Mouse (Mus musculus): ENCODE measurements at regions not wholly inside any gene's neighbourhood (a gene's known extent, or its start where the extent isn't known, plus 50 kb on each side); places are given as distances from the start of the nearest gene placed in this dataset.
A peak's percentile ranks its signal among the peaks of the same experiment; 100 is the strongest.

DNA sequence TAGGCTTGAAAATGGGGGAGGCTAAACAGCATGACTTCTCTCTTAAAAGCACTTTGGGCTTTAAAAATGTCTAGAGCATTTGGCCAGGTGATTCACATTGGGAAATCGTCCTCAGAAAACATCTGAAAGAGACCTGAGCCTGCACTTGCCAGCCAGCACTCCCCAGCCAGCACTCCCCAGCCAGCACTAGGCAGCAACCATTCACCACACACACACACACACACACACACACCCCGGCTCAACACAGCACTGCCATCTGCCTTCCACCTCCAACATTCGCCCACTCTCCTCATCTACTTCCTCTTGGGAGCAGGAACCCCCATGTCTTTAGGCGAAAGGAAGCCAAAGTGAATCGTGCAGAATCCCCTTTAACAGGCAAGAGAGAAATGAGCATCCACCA, 85.4 kb downstream of the Atp23 start:
- ATAC-seq (ENCODE audit: poor library complexity, severe bottlenecking) = peak; percentile 56

DNA sequence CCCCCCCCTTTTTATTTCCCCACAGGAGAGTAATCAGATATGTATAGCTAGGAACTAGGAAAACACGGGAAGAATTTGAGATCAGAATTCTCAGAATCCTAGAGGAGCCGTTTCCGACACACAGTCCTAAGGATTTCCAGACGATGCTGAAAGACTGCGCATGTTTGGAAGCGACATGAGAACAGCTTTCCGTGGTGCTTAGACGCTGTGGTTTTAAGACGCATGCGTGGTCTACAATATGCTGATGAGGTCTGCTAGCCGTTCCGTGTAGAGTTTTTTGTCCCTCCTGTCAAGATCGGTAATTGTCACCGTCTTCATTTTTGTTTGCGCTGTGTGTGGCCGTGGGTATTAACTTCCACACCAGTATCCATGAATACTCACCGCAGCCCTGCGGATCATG, 86.2 kb downstream of the Atp23 start:
- ATAC-seq (ENCODE audit: poor library complexity, severe bottlenecking) = no peak

DNA sequence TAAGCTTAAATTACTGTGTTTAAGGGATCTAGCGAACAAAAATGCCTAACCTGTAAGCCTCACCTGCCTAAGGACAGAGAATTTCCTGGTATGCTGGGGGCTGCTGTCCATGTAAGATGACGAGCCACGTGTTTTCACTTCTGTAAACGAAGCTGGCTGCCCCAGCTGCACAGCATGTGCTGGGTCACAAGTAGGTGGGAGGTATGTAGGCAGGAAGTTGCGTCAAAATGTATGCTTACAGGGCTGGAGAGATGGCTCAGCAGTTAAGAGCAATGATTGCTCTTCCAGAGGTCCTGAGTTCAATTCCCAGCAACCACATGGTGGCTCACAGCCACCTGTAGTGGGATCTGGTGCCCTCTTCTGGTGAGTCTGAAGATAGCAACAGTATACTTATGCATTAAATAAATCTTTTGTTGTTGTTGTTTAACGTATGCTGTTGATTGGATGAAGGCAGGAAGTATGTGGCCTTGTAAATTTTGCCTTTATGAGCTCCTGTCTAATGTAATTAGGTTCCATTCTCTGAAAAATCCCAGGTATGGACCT, 88.0 kb downstream of the Atp23 start:
- ATAC-seq (ENCODE audit: poor library complexity, severe bottlenecking) = peak; percentile 72

DNA sequence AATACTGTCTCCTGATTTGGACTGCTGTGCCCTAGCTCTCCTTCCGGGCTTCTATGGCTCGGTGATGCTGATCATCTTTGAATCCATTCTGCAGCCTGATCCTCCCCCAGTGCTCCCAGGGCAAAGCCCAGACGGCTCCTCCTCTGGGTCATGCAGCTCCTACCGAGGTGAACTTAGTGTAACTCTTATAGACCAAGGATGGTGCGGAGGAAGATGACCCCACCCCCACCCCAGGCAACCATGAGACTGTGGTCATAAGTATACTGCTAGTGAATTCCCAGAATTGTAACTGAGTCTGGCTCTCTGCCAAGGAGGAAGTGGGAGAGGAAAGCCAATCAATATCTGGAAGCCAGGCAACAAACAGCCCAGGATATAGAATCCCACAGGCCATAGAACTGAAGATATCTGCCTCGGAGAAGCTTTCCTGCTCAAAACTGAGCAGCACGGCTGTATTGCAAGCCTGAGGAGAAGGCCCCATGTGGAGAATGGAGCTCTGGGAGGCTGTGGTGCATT, 88.9 kb downstream of the Atp23 start:
- no peak for ATAC-seq (ENCODE audit: poor library complexity, severe bottlenecking)

DNA sequence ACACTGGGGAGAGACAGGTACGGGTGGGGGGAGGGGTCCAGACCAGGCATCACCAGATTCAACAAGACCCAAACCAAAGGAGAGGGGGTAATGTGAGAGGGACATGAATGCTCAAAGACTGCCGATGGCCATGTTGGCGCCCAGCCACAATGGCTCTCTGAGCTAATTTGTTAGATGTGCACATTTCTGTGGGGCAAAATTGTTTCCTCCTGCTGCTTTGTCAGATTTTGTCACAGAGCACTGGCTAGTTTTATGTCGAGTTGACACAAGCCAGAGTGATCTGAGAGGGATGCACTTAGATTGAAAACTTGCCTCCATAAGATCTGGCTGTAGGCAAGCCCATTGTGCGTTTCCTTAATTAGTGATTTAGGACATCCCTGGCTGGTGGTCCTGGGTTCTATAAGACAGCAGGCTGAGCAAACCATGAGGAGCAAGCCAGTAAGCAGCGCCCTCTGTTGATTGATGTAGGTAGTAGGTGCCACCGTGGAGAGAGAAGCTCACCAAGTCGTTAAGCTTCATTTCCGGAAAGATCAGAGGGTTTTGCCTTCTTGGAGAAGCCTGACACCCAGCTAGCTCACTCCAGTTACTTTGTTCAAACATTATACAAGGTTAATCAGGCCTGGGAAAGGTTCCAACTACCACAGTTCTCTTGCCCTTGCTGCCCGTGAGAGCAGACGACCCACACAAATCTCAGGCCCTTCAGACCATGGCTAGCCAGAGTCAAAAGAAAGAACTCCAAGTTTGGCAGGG, 90.6 kb downstream of the Atp23 start:
- ATAC-seq (ENCODE audit: poor library complexity, severe bottlenecking) = no peak

DNA sequence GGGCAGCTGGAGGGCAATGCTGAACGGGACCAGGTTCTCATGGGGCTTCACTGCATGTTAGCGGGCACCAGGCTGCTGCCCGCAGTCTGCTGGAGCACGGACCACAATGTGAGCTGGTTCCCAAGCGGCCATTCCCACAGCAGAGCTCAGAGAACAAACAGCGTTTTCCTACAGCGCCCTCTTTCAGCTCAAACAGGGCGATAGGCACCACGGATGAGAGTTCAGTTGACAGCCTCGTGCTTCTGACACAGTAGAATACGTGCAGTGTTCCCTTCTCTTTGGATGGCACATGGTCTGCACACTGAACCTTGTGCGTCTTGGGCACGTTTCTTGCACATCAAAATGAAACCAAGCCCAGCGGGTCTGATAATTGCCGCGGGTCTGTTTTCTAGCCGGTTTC, 91.6 kb downstream of the Atp23 start:
- 0 out of 2 replicates have a peak, but pooled peaks have one; percentile 22 for ATAC-seq (ENCODE audit: poor library complexity, severe bottlenecking)

DNA sequence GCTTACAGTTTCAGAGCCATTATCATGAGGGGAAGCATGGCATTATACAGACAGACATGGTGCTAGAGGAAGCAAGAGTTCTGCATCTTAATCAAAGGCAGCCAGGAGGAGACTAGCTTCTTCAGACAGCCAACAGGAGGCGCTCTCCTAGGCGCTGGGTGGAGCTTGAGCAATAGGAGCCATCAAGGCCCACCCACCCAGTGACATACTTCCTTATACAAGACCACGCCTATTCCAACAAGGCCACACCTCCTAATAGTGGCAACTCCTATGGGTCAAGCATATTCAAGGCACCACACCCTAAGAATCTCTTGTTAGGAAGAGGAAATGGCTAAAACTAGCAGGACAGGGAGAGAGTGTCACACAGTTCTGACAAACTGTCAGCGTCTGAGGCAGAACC, 94.3 kb downstream of the Atp23 start:
- ATAC-seq (ENCODE audit: poor library complexity, severe bottlenecking) = peak; percentile 47; the same call in 1 of the 2 replicates

DNA sequence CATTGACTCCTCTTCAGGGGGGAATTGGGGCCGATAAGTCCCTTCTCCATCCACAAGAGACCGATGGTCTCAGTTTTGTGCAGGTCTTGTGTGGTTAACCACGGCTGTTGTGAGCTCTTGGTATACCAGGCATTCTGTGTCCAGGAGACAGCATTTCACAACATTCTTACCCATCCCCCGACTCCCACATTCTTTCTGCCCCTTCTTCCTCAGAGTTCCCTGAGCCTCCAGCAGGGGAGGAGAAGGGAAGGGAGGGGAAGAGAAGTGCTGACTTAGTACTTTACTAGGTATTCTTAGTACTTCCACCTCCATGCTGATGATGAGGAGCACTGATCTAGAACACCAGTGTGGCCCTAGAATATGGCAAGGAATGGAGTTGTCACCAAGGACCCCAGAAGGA, 98.4 kb downstream of the Atp23 start:
- ATAC-seq (ENCODE audit: poor library complexity, severe bottlenecking) = no peak

DNA sequence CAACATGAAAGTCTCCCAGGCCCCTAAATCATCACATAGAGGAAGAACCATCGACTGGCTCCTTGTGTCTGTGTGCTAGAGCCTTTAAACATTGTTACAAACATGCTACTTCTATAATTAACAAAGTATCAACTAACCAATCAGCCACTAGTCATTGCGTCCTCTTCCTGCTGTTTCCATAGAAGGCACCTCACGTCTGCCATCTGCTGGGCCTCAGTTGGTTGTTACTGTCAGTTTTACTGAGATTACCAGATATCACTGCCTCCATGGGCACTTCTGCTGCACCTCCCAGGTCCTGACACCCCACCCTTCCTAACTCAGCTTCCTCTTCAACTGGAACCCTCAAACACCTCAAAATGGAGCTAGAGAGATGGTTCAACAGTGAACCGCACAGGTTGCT, 101.8 kb downstream of the Atp23 start:
- ATAC-seq (ENCODE audit: poor library complexity, severe bottlenecking) = peak; percentile 35; the same call in 1 of the 2 replicates

DNA sequence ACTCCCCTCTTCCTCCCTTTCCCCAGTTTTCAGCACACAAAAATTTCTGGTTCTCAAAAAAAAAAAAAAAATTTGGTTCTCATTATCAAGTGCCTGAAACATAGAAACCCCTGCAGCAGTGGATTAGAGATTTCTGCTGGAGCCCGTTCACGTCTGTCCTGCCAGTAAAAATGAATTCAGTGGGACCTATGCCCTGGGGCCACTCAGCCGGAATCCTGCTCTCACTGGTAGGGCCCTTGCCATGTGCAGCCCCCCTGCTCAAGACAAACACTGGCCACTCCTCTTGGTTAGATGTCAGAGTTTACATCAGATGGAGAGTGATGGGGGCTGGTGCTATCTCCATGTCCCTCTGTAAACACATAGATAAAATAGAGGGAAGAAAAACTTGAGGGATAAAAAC, 108.0 kb downstream of the Atp23 start:
- ATAC-seq (ENCODE audit: poor library complexity, severe bottlenecking) = no peak

DNA sequence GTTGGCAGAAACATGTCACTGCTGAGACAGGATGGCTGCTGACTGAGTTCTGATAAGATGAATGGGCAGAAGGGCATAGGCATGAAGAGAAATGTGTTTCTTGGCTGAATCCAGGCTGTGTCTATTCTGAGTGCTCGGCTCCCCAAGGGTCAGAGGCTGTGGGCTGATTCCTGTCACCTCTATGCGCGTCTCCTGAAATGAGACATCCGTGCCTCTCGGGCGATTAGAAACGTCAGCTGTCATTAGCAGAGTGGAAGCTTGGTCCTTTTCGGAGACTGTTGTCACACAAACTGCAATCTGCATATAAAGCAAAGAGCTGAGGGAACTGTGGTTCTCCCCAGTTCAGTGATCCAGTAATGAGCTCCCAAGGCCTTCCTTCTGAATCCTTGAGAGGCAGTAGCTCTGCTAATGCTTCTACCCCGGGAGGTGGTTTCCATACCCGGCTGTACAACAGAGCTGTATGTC, 108.8 kb downstream of the Atp23 start:
- no peak for ATAC-seq (ENCODE audit: poor library complexity, severe bottlenecking)

DNA sequence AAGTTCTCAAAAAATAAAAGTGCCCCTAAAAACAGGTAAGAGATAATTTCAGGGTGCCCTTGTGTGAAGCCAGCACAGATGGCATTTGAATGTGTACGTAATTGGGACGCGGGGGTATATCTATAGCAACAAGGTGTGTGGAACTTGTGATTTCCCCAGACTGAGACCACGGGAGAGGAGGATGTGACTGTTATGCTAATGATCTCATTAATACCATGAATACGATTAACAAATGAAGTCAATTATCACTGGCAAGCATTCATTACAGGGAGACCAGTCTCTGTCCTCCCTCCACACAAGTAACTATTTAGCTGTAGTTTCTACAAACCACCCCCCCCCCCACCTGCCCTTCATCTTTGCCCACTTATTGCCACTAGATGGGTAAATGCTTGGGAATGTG, 112.9 kb downstream of the Atp23 start:
- ATAC-seq (ENCODE audit: poor library complexity, severe bottlenecking) = no peak

DNA sequence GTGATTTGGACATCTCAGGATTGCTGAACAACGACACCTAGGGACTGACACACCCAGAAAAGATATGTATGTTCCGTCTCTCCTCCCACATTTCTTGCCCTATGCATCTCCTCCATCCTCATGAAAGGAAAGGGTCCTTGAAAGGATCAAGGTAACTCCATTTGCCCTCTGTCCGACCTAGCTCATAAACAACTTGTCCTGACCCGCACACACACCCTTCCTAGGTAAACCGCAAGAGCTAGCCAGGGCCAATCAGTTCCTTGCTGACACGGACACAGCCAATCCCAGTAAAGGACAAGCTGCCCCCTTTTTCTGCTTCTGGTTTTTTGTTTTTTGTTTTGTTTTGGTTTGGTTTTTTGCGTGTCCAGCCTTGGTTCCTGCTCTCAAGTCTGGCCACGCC, 118.0 kb downstream of the Atp23 start:
- ATAC-seq (ENCODE audit: poor library complexity, severe bottlenecking) = no peak

DNA sequence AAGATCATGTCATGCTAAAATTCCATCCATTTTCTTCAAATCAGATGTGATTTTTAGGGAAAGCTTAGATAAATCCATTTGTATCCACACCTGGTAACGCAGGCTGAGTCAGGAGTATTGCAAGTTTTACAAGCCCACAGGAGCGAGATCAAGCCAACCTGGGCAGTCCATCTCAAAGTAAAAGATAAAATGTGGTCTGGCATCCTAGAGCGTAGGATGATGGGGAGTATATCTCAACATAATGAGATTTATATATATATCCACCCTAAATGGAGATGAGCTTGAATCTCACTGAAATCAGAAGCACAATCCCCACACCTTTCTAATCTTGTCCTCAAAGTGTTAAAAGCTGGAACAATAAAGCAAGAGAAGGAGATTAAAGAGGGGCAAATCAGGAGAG, 124.6 kb downstream of the Atp23 start:
- ATAC-seq (ENCODE audit: poor library complexity, severe bottlenecking) = no peak

DNA sequence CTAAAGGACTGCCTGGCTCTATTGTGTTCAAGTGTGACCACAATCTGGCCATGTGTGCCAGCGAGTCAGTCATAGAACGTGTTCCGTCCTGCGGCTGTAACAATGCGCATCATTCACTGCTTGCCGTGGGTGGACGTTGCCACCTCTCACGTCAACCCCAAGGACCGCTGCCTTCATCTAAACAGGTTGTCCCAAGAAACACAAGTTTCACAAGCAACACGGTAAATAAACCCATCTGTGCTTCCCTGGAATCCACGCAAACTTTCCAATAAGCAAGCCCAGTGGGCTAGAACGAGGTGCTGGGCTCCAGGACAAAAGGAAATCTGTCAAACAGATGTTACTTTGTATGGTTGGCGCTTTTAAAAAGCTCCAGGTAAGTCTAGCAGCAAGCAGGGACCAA, 125.2 kb downstream of the Atp23 start:
- no peak for ATAC-seq (ENCODE audit: poor library complexity, severe bottlenecking)

DNA sequence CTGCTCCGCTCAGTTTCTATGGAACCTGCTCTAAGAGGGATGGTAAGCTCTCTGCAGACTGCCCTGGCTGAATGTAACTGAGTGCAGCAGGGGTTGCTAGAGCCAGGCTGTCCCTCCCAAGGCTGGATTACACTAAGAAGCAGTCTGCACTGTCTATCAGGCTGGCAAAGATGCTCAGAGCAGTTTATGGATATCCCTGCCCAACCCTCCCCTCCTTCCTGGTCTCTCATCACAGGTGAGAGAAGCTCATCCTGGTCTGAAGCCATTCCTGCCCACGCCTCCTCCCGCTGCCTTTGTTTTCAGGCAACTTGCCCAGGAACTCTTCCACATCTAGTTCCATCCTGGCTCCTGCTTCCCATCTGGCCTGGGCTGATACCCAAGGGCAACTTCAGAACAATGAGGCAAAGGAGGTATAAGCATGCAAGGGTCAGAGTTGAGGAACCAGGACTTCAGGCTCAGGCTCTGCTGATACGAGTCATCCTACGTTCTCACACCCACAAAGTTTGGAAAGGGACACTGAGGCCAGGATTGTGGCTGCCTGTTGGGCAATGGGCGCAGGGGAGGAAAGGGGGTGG, 130.6 kb downstream of the Atp23 start:
- no peak for ATAC-seq (ENCODE audit: poor library complexity, severe bottlenecking)

DNA sequence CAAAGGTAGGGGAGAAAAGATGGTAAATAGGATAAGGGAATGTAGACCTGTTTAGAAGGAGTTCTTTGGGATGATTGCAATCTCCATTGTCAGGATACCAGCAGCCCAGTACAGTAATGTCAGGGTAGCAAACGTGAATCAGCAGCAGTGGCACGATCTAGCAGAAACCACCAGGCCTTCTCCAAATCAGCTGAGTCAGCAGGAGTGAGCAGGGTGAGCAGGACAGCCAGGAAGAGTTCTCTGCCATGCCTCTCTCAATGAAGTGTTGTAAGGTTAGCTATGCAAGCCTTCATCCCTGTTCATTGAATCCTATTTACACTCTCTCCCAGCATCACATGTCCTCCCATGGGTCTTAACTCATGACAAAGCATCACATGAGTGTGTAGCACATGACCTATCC, 135.5 kb downstream of the Atp23 start:
- ATAC-seq (ENCODE audit: poor library complexity, severe bottlenecking) = no peak

DNA sequence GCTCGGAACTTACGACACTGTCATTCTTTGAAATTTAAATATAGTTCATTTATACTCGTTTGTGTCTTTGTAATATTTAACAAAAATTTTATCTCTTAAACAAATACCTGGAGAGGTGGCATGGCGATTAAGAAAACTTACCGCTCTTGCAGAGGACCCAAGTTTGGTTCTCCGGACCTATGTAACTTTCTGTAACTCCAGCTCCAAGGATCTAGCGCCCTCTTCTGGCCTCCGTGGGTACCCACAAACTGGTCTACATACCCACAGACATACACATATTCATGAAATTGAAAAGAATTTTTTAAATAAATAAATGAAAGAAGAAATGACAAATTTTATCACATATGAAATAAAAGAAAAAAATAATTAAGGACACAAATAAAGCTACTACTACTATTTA, 136.4 kb downstream of the Atp23 start:
- ATAC-seq (ENCODE audit: poor library complexity, severe bottlenecking) = no peak

DNA sequence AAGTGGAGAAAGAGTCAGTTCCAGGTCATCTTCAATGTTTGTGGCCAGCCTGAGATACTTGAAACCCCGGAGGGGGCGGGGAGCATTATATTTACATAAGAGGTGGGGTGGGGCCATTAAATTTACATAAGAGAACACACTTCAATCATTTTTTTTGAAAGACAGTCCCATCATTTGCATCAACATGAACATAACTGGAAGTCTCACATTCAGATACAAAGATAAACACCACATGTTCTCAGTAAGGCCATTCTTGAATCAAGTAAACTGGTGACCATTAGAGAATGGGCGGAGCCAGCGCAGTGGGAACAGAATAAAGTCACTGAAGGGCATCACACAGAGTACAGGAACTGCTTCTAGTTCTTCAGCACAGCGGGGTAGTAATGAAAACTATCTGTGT, 137.2 kb downstream of the Atp23 start:
- no peak for ATAC-seq (ENCODE audit: poor library complexity, severe bottlenecking)

DNA sequence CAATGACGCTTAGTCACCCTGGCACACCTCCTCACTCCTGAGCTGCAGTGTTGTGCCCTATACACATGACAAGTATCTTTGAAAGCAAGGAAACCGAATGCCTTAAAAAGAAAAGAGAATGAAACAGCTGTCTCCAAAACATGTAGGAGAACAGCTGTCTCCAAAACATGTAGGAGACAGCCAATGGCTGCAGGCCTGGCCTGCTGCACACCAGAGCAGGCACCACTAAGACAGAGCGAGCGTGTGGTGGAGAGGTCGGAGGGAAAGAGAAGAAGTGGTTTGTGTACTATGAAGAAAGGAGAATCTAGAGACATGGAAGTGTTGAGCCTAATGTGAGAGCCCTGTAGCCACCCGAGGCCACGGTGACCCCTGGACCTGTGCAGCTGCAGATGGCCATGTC, 142.5 kb downstream of the Atp23 start:
- no peak for ATAC-seq (ENCODE audit: poor library complexity, severe bottlenecking)

DNA sequence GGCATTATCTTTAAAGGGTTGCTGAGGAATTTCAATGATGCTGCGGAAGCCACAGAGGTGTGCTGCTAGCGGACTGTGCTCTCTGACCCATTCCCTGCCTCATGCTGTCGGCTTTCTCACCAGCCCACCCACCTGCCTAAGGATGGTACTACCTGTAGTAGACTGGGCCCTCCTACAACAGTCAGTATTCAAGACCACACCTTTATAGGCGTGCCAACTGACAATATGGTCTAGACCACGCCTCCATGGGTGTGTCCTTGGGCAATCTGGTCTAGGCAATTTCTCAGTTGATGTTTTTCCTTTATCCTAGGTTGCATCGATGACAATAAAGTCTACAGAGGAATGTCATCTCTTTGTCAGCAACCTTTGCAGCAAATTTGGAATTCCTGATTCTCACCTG, 148.0 kb downstream of the Atp23 start:
- ATAC-seq (ENCODE audit: poor library complexity, severe bottlenecking) = no peak

DNA sequence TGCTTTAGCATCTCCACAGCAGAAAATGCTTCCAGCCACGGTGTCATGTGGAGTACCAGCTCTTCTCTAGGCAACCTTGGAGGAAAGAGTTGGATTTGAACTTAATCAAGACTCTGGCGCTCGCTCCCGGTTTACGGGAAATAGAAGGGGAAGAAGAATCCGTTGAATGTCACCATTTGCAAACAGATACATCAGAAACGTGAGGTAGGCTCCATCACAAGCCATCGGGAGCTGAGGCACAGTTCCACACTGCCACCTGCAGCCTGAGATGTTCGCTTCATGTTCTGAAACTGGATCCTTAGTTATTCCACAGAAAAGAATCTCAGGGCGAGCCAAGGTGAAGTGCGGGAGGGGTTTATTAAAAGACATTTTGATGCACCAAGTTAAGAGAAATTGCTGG, 148.5 kb downstream of the Atp23 start:
- no peak for ATAC-seq (ENCODE audit: poor library complexity, severe bottlenecking)

Measured in megakaryocyte, adult 5-6 weeks (primary cell).